Mouse (Mus musculus): ENCODE data around the gene Lrrc8d. TPM values are rescaled to one million over a fixed set of nuclear protein-coding genes. Genes with fewer than 3 reads are reported as not detected.
A peak's percentile ranks its signal among the peaks of the same experiment; 100 is the strongest.

The Lrrc8d gene
- polyA plus RNA-seq, 1 experiment from 2014 or later = 19.7 TPM

DNA sequence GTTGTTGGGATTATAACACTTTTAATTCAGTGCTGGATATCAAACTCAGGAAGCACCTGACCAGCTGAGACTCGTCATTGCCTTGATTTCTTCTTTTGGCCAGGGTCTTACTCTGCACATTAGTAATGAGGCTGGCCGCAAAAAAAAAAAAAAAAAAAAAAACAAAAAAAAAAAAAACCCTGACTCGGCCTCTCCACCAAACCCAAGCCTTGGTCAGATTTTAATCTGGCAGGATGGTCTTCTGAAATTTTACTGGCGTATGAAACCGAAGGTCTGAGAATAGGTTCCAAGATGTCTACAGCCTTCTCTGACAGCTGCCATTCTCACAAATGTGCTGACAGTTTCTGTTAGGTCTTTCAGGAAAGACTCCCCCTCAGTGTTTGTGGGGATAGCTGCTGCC lies 8.5 kb downstream of the Lrrc8d start:
- Histone ChIP-seq H3K27ac (ENCODE audit: low read length) (no peak overlapping the region), H3K27me3 (ENCODE audit: control insufficient read depth, insufficient read depth, low read depth, low read length) (no peaks in the 10 kb centered on the region), H3K4me1 (replicated peaks; ENCODE audit: control insufficient read depth, insufficient read depth, low read length) (peaks cover 13% of the 10 kb centered on the region), H3K4me3 (ENCODE audit: low read length) (no peak overlapping the region), H3K9ac (ENCODE audit: low read length) (no peak overlapping the region), H3K36me3 (ENCODE audit: control insufficient read depth, insufficient read depth, low read length) (no peaks in the 10 kb centered on the region), H3K4me2 (ENCODE audit: low read depth, low read length) (no peak overlapping the region), H3K9me3 (ENCODE audit: control insufficient read depth, low read length) (no peaks in the 10 kb centered on the region)
- WGBS = 75% methylated on average over 5 of the region's 5 CpGs
- no peak for ATAC-seq (ENCODE audit: low read depth)

DNA sequence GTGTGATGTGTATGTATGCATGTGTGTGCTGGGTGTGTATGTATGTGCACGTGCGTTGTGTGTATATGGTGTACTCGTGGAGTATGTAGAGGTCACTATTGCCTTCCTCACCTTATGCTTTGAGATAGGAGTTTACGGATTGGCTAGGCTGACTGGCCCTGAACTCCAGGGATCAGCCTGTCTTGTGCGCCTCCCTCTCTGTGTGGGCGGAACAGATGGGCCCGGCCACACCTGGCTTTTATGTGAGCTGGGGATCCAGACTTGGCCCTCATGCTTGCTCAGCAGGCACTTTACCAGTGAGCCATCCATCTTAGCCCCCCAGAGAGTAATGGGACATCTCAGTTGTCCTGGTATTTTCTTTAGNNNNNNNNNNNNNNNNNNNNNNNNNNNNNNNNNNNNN lies 10.7 kb downstream of the Lrrc8d start:
- H3K4me1 ChIP-seq (replicated peaks; ENCODE audit: control insufficient read depth, insufficient read depth, low read length) = peaks cover 11% of the 10 kb centered on the region
- H3K27me3 ChIP-seq (ENCODE audit: control insufficient read depth, insufficient read depth, low read depth, low read length) = no peaks in the 10 kb centered on the region
- ATAC-seq (ENCODE audit: low read depth) = no peak
- 86% methylated on average over 7 of the region's 7 CpGs for WGBS
- no peak overlapping the region for H3K27ac ChIP-seq (ENCODE audit: low read length)
- H3K9ac ChIP-seq (ENCODE audit: low read length) = no peak overlapping the region
- no peaks in the 10 kb centered on the region for H3K36me3 ChIP-seq (ENCODE audit: control insufficient read depth, insufficient read depth, low read length)
- H3K4me2 ChIP-seq (ENCODE audit: low read depth, low read length) = no peak overlapping the region
- no peak overlapping the region for H3K4me3 ChIP-seq (ENCODE audit: low read length)
- H3K9me3 ChIP-seq (ENCODE audit: control insufficient read depth, low read length) = no peaks in the 10 kb centered on the region

GRCm38 (mm10) chr5:105714446-105714845 lies 14.7 kb downstream of the Lrrc8d start:
- peaks cover 41% of the 10 kb centered on the region for H3K4me1 ChIP-seq (replicated peaks; ENCODE audit: control insufficient read depth, insufficient read depth, low read length)
- H3K27ac ChIP-seq (ENCODE audit: low read length) = peak overlapping the region; percentile 62; the same call in 1 of the 2 replicates
- H3K4me2 ChIP-seq (ENCODE audit: low read depth, low read length) = no peak overlapping the region
- H3K4me3 ChIP-seq (ENCODE audit: low read length) = no peak overlapping the region
- ATAC-seq (ENCODE audit: low read depth) = no peak
- WGBS = 85% methylated on average over 6 of the region's 6 CpGs
- no peaks in the 10 kb centered on the region for H3K27me3 ChIP-seq (ENCODE audit: control insufficient read depth, insufficient read depth, low read depth, low read length)
- H3K9ac ChIP-seq (ENCODE audit: low read length) = no peak overlapping the region
- no peaks in the 10 kb centered on the region for H3K9me3 ChIP-seq (ENCODE audit: control insufficient read depth, low read length)
- no peaks in the 10 kb centered on the region for H3K36me3 ChIP-seq (ENCODE audit: control insufficient read depth, insufficient read depth, low read length)

- Histone ChIP-seq H3K27ac (ENCODE audit: low read length) (peak overlapping the region; percentile 62), H3K4me2 (ENCODE audit: low read depth, low read length) (peak overlapping the region; percentile 33), H3K4me3 (ENCODE audit: low read length) (no peak overlapping the region), H3K36me3 (ENCODE audit: control insufficient read depth, insufficient read depth, low read length) (no peaks in the 10 kb centered on the region), H3K27me3 (ENCODE audit: control insufficient read depth, insufficient read depth, low read depth, low read length) (no peaks in the 10 kb centered on the region), H3K4me1 (replicated peaks; ENCODE audit: control insufficient read depth, insufficient read depth, low read length) (peaks cover 41% of the 10 kb centered on the region), H3K9ac (ENCODE audit: low read length) (no peak overlapping the region), H3K9me3 (ENCODE audit: control insufficient read depth, low read length) (no peaks in the 10 kb centered on the region)
- 63% methylated on average over 8 of the region's 8 CpGs for WGBS
- no peak for ATAC-seq (ENCODE audit: low read depth)
Observed at GRCm38 (mm10) chr5:105715095-105715494, 15.3 kb downstream of the Lrrc8d start.

- 23% methylated on average over 10 of the region's 10 CpGs for WGBS
- Histone ChIP-seq H3K36me3 (ENCODE audit: control insufficient read depth, insufficient read depth, low read length) (no peaks in the 10 kb centered on the region), H3K9me3 (ENCODE audit: control insufficient read depth, low read length) (no peaks in the 10 kb centered on the region), H3K4me3 (ENCODE audit: low read length) (no peak overlapping the region), H3K27me3 (ENCODE audit: control insufficient read depth, insufficient read depth, low read depth, low read length) (no peaks in the 10 kb centered on the region), H3K27ac (ENCODE audit: low read length) (peak overlapping the region; percentile 62), H3K4me2 (ENCODE audit: low read depth, low read length) (peak overlapping the region; percentile 33), H3K4me1 (replicated peaks; ENCODE audit: control insufficient read depth, insufficient read depth, low read length) (peaks cover 39% of the 10 kb centered on the region), H3K9ac (ENCODE audit: low read length) (no peak overlapping the region)
- peak; percentile 48; the same call in 1 of the 2 replicates for ATAC-seq (ENCODE audit: low read depth)
Observed at GRCm38 (mm10) chr5:105715531-105716124, 15.9 kb downstream of the Lrrc8d start.

GRCm38 (mm10) chr5:105717294-105717693 lies 17.5 kb downstream of the Lrrc8d start:
- Histone ChIP-seq H3K9ac (ENCODE audit: low read length) (no peak overlapping the region), H3K27ac (ENCODE audit: low read length) (peak overlapping the region; percentile 88)

DNA sequence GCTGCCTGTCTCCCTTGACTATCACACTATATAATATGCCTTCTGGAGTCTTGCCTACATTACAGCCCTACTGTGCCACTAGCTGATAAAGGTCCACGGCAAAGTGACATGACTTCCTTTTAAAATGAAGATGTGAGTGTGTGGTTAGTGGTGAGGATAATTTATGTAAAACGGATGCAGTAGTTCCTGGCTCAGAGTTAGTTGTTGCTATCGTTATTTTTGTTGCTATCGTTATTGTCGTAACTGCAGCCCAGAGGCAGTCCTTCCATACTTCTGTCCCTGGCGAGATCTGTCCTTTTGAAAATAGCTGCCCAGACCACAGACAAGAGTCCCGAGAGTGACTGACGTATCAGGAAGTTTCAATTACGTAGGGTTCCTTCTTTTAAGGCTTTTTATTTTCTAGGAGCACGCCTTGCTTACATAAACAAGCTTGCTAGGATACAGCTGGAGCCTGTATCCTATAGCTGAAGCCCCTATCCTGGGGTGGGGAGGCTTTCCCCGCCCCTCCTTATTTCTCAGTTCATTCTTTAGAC lies 18.4 kb downstream of the Lrrc8d start:
- H3K4me3 ChIP-seq (ENCODE audit: low read length) = peak overlapping the region; percentile 18; the same call in 1 of the 2 replicates
- H3K27ac ChIP-seq (ENCODE audit: low read length) = peak overlapping the region; percentile 88
- H3K4me1 ChIP-seq (replicated peaks; ENCODE audit: control insufficient read depth, insufficient read depth, low read length) = peaks cover 39% of the 10 kb centered on the region
- H3K4me2 ChIP-seq (ENCODE audit: low read depth, low read length) = peak overlapping the region; percentile 44
- no peaks in the 10 kb centered on the region for H3K36me3 ChIP-seq (ENCODE audit: control insufficient read depth, insufficient read depth, low read length)
- peak overlapping the region; percentile 37 for H3K9ac ChIP-seq (ENCODE audit: low read length)
- WGBS = 36% methylated on average over 11 of the region's 11 CpGs
- peak; percentile 67 for ATAC-seq (ENCODE audit: low read depth)
- H3K9me3 ChIP-seq (ENCODE audit: control insufficient read depth, low read length) = no peaks in the 10 kb centered on the region
- H3K27me3 ChIP-seq (ENCODE audit: control insufficient read depth, insufficient read depth, low read depth, low read length) = no peaks in the 10 kb centered on the region

More at GRCm38 (mm10) chr5:105717294-105717693, 17.5 kb downstream of the Lrrc8d start:
- H3K4me1 ChIP-seq (replicated peaks; ENCODE audit: control insufficient read depth, insufficient read depth, low read length) = peaks cover 39% of the 10 kb centered on the region
- no peaks in the 10 kb centered on the region for H3K36me3 ChIP-seq (ENCODE audit: control insufficient read depth, insufficient read depth, low read length)
- H3K9me3 ChIP-seq (ENCODE audit: control insufficient read depth, low read length) = no peaks in the 10 kb centered on the region
- no peak overlapping the region for H3K4me2 ChIP-seq (ENCODE audit: low read depth, low read length)
- no peak overlapping the region for H3K4me3 ChIP-seq (ENCODE audit: low read length)
- 27% methylated on average over 7 of the region's 7 CpGs for WGBS
- ATAC-seq (ENCODE audit: low read depth) = peak; percentile 73
- no peaks in the 10 kb centered on the region for H3K27me3 ChIP-seq (ENCODE audit: control insufficient read depth, insufficient read depth, low read depth, low read length)

DNA sequence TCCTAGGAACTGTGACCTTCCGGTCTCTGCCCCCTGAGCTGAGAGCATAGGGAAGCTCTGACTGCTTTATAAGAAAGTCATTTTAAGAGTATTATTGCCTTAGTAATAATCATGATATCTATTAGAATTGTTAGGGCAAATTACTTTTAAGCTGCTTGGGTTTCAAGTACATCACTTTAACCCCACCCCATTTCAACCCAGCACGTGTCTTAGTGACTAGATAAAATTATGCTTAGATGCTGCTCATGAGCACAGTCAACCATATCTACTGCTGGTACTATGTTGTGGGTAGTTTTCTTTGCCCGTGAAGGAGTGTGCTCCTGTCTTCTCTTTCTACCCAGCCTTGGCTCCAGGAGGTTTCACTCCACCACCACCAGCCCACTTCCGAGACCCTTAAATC lies 21.5 kb downstream of the Lrrc8d start:
- Histone ChIP-seq H3K9ac (ENCODE audit: low read length) (no peak overlapping the region), H3K4me3 (ENCODE audit: low read length) (no peak overlapping the region), H3K4me2 (ENCODE audit: low read depth, low read length) (no peak overlapping the region), H3K4me1 (replicated peaks; ENCODE audit: control insufficient read depth, insufficient read depth, low read length) (peaks cover 23% of the 10 kb centered on the region), H3K27me3 (ENCODE audit: control insufficient read depth, insufficient read depth, low read depth, low read length) (no peaks in the 10 kb centered on the region), H3K9me3 (ENCODE audit: control insufficient read depth, low read length) (no peaks in the 10 kb centered on the region), H3K27ac (ENCODE audit: low read length) (no peak overlapping the region), H3K36me3 (ENCODE audit: control insufficient read depth, insufficient read depth, low read length) (no peaks in the 10 kb centered on the region)
- ATAC-seq (ENCODE audit: low read depth) = no peak
- 83% methylated on average over 4 of the region's 4 CpGs for WGBS

DNA sequence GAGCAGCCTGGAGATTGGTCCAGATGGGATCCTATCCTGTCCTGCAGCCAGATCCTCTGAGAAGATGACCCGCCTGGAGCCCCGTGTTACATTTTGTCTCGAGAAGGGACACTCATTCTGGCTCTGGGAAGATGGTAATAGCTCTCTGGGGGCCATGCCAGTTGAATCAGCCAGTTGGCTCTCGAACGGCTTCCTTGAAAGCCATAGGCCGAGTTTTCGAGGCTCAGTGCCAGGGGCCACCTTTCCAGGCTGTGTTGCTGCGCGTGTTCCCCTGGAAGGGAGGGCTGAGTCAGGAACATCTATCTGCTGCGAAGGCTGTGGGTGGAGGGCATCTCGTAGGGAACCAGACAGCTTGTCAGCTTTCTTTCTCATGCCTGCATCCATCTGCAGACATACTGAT lies 23.0 kb downstream of the Lrrc8d start:
- Histone ChIP-seq H3K4me2 (ENCODE audit: low read depth, low read length) (no peak overlapping the region), H3K4me1 (replicated peaks; ENCODE audit: control insufficient read depth, insufficient read depth, low read length) (peaks cover 8% of the 10 kb centered on the region), H3K9ac (ENCODE audit: low read length) (no peak overlapping the region), H3K9me3 (ENCODE audit: control insufficient read depth, low read length) (no peaks in the 10 kb centered on the region), H3K27me3 (ENCODE audit: control insufficient read depth, insufficient read depth, low read depth, low read length) (no peaks in the 10 kb centered on the region), H3K4me3 (ENCODE audit: low read length) (no peak overlapping the region), H3K36me3 (ENCODE audit: control insufficient read depth, insufficient read depth, low read length) (no peaks in the 10 kb centered on the region), H3K27ac (ENCODE audit: low read length) (no peak overlapping the region)
- no peak for ATAC-seq (ENCODE audit: low read depth)
- 87% methylated on average over 11 of the region's 11 CpGs for WGBS
